Mouse (Mus musculus) splenic B cell, adult 2 months (primary cell): Measurements from ENCODE around the gene Dhx34.

Experiments used
- DNase-seq: peaks from one replicate; pipeline ENCODE4 v3.0.0-alpha.2; 2011; ENCODE audit warnings: low read depth, low spot score
- H3K27me3 ChIP-seq: 2 replicates; pipeline ENCODE4 v1.6.1; 2012; ENCODE audit warnings: mild to moderate bottlenecking, low read length, moderate library complexity, mixed read lengths; ENCODE audit not compliant: control insufficient read depth, poor library complexity, insufficient read depth, severe bottlenecking
- H3K36me3 ChIP-seq: 2 replicates; pipeline ENCODE4 v1.6.1; 2012; ENCODE audit warnings: mild to moderate bottlenecking, low read length, moderate library complexity, mixed read lengths; ENCODE audit not compliant: control insufficient read depth, poor library complexity, insufficient read depth, severe bottlenecking

Dhx34 gene

GRCm38 (mm10) chr7:16160702-16161101 is 61.1 kb downstream of the Dhx34 start:
- Histone ChIP-seq H3K36me3 (no peaks in the 10 kb centered on the region), H3K27me3 (no peaks in the 10 kb centered on the region)
- DNase-seq: no peak

DNA sequence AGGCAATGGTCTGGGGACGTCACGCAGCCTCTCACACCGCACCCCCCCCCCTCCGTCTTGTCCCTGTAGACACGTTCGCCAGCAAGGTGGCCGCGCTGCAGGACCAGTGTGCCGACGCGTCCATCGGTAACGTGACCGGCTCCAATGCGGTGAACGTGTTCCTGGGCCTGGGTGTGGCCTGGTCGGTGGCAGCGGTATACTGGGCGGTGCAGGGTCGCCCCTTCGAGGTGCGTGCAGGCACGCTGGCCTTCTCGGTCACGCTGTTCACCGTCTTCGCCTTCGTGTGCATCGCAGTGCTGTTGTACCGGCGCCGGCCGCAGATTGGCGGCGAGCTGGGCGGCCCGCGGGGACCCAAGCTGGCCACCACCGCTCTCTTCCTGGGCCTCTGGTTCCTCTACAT is 63.1 kb downstream of the Dhx34 start:
- Histone ChIP-seq H3K36me3 (no peaks in the 10 kb centered on the region), H3K27me3 (no peaks in the 10 kb centered on the region)
- DNase-seq: no peak

DNA sequence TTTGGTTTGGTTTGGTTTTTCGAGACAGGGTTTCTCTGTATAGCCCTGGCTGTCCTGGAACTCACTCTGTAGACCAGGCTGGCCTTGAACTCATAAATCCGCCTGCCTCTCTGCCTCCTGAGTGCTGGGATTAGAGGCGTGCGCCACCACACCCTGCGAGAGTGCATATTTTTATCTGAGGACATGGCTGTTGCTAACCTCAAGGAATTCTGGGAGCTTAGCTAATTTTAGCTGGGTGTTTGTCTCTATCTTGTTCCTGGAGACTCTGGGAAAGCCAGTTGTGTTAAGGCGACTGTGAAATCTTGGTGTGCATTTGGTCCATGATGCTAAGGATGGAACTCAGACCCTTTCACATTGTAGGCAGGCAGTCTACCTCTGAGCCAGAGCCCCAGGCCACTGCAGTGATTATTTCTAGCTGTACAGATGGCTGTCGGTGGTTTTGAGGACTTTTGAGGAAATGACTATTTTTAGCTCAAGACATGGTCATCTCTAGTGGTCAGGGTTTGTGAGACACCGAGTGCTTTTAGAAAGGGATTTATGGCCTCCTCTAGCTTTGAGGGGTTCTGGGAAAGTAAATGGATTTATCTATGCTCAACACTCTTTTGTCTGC is 65.6 kb downstream of the Dhx34 start:
- DNase-seq: no peak
- no peaks in the 10 kb centered on the region for H3K27me3 ChIP-seq
- no peaks in the 10 kb centered on the region for H3K36me3 ChIP-seq

DNA sequence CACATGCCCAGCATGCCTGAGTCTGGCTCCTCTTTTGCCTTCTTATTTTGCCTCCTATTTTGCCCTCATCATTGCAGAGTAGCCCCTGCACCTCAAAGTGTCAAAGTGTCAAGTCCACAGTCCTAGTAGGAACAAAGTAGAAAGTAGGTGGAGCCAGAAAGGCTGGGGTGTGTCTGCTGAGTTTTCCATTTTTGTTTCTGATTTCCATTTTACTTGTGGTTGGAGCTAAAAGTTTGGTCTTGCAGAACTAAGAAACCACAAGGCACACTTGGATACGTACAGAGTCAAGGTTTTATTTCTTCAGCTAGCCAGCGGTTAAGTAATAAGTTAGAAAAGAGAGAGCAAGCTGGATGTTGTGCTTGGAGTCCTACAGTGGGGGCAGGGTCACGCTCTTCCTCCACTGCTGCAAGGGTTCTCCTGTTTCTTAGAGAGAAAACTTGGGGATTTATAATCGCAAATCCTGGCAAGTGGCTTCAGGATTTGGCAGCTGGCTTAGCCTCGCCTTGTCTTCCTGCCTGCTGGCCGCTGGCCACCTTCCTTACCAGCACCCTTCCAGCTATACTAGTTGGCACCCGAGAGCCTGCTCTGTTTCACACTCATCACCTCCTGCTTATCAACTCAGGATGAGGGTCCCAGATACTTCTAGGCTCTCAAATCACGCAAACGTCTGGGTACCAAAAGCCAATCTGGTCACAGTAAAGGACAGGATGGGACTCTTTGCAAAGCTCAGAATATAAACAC is 66.5 kb downstream of the Dhx34 start:
- no peaks in the 10 kb centered on the region for H3K27me3 ChIP-seq
- H3K36me3 ChIP-seq: no peaks in the 10 kb centered on the region
- no peak for DNase-seq

DNA sequence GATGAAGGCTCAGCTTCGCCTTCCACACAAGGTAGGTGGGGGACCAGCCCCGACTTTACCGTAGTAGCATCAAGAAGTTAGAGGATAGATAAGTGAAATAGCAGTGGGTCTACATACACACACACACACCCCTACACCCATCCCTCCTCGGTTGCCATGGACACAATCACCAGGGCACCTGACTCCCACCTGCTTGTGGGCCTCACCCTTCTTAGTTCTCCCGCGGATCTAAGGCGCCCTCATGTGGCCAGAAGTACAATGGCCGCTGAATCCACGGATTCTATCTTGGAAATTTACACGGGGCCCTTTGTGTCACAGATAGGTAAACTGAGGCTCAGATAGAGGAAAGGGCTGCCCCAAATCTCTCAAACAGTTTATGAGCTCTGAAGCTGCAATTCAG is 68.3 kb downstream of the Dhx34 start:
- Histone ChIP-seq H3K36me3 (no peaks in the 10 kb centered on the region), H3K27me3 (no peaks in the 10 kb centered on the region)
- DNase-seq: peak; percentile 83

DNA sequence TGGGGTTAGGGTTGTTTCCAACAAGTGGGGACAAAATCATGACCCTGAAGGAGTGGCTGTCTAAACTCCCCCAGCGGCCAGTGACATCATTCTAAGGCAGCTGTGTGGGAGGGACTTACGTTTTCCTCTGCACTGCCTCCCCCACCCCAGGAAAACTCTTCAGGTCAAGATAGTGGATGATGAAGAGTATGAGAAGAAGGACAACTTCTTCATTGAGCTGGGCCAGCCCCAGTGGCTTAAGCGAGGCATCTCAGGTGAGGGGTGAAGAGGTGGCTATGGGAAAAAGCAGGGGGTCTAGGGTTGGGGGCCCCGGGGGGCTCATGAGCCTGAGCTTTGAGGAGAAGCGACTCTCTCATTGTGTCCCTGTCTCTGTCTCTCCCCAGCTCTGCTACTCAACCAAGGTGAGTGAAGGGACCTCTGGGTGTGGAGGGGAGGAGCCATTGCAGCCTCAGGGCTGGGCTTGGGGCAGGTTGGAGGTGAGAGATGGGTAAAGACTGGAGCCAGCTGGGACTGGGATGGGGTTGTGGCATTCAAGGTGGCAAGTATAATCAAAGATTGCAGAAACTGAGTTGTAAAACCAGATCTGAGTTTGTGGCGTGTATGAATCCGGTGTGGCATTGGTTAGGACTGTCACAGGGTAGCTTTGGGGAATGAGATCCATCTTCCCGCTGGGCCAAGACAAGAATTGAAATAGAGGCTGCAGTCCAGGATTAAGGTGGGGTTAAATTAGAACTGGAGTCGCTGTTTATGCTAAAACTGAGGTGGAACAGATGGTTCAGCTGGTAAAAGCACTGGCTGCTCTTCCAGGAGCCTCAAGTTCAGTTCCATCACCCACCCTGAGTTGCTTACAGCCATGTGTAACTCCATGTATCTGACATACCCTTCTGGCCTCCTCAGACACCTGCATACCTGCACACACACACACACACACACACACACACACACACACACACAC is 71.4 kb downstream of the Dhx34 start:
- H3K36me3 ChIP-seq: no peaks in the 10 kb centered on the region
- DNase-seq: no peak

GRCm38 (mm10) chr7:16149241-16149640 is 72.6 kb downstream of the Dhx34 start:
- DNase-seq: peak; percentile 43
- no peaks in the 10 kb centered on the region for H3K27me3 ChIP-seq
- H3K36me3 ChIP-seq: no peaks in the 10 kb centered on the region

More for the DNA sequence above, 71.4 kb downstream of the Dhx34 start:
- no peaks in the 10 kb centered on the region for H3K27me3 ChIP-seq

GRCm38 (mm10) chr7:16147643-16148042 is 74.2 kb downstream of the Dhx34 start:
- no peaks in the 10 kb centered on the region for H3K27me3 ChIP-seq
- DNase-seq: peak; percentile 51
- no peaks in the 10 kb centered on the region for H3K36me3 ChIP-seq
